ENCODE assay signal across 10 mouse cellular contexts in the genomic region with DNA sequence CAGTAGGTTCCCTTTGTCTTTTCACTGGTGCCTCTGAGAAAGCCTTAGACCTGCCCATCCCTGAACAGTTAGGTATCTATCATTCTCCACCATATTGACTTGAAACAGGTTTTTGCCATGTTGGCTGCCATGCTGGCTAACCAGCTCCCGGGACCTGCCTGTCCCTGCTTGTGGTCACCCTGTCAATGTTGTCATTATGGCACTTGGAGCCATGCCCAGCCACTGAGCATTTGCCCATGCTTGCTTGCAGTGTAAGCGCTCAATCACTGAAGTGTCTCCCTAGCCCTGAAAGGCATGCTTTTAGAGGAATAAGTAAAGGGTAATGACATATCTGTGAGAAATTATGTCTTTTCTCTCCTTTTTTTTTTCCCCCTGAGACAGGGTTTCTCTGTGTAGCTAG. TPM values are rescaled to one million over a fixed set of nuclear protein-coding genes. Genes with fewer than 3 reads are reported as not detected.
DNase-seq lines count a peak whose midpoint lies in the region.
"Had no signal": no experiment of that assay in that cellular context is flagged by ENCODE, and none has a peak within 500 bp of the region (broad histone marks: within the 10 kb centered on the region; RNA-seq: fewer than 3 reads in every experiment).

No protein-coding gene starts in this region.

- DNase-seq in adrenal gland, postnatal 25 days: peak; percentile 18
- no peak for DNase-seq in adrenal gland, postnatal 4 days (ENCODE audit: low spot score in 2 of 2)
- DNase-seq in kidney, postnatal 10 days: peak; percentile 28
- no peak for DNase-seq in kidney, adult 9 months
- peak; percentile 44 to 58 for DNase-seq in urinary bladder, adult 18-20 months (ENCODE audit: low spot score in 2 of 2)
- DNase-seq in urinary bladder, postnatal 10 days (ENCODE audit: low spot score): no peak
- no peak for DNase-seq in frontal cortex, postnatal 10 days (ENCODE audit: low spot score in 2 of 2)
- DNase-seq: B cell, adult 2 months; heart, postnatal 36 days; lung, embryonic 14.5 days had no signal

RNA-seq across cellular contexts. Expression of a gene that starts 6.4 kb away (rescaled TPM):
- total RNA-seq in adrenal gland, postnatal 25 days (2021): 65.2 and 78.1 TPM in 2 replicates
- total RNA-seq in adrenal gland, postnatal 4 days (2021): 10 to 100 TPM; 80.1 to 98.6 TPM

Comparison
In these comparisons a context has a peak if more than half of its experiments do, and no peak if none do; other contexts are left out.
1. DNase-seq: peak in adrenal gland, postnatal 25 days (single experiment), kidney, postnatal 10 days (single experiment) and urinary bladder, adult 18-20 months (2 of 2); none in adrenal gland, postnatal 4 days (0 of 2), kidney, adult 9 months (single experiment), urinary bladder, postnatal 10 days (single experiment) and frontal cortex, postnatal 10 days (0 of 2).